Mouse (Mus musculus) G1E (cell line): ENCODE data around the gene Asic2.

Source experiments
- CTCF ChIP-seq: IDR thresholded peaks from 2 replicates; pipeline ENCODE4 v1.5.1; 2012; ENCODE audit warnings: low read depth, low read length, inconsistent platforms, mixed read lengths
- GATA1 ChIP-seq: IDR thresholded peaks from 2 replicates; pipeline ENCODE4 v1.6.1; 2012; ENCODE audit warnings: borderline replicate concordance, low read length, inconsistent platforms, mixed read lengths
- GATA2 ChIP-seq: IDR thresholded peaks from 2 replicates; pipeline ENCODE4 v1.6.1; 2012; ENCODE audit warnings: low read depth, low read length, inconsistent platforms, borderline replicate concordance

- TF ChIP-seq GATA1 (no peak), CTCF (no peak), GATA2 (no peak)
Measured at GRCm38 (mm10) chr11:80882229-80882810, 1085.9 kb downstream of the Asic2 start.
